Mouse (Mus musculus): ENCODE measurements around the gene Clgn.
A peak's percentile ranks its signal among the peaks of the same experiment; 100 is the strongest.

Clgn gene

GRCm38 (mm10) chr8:83389316-83390005, at the start of gene Clgn:
TSS of gene Clgn (plus strand) at chr8:83389867.
- peak; percentile 88 for DNase-seq (ENCODE audit: low read depth, low spot score)

DNA sequence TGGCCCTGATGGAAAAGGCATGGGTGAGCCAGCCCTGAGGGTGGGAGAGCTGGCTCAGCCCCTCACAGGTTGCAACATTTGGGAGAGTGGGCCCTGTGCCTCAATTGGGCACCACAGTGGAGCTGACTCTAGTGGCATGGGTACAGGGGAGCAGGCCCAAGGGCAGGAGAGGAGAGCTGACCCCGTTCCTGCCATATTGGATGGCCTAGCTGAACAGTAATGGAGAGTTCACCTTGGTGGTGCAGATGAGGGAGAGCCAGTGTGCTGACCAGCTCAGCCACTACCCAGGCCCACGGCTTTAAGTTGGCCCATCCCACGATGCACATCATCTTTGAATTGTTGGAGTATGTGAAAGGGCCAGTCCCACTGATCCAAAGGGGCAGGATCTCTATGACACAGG, 47.6 kb upstream of the Clgn start:
- no peak for DNase-seq (ENCODE audit: low read depth, low spot score)

GRCm38 (mm10) chr8:83342693-83343092, 47.0 kb upstream of the Clgn start:
- peak; percentile 22 for DNase-seq (ENCODE audit: low read depth, low spot score)

GRCm38 (mm10) chr8:83348263-83348662, 41.4 kb upstream of the Clgn start, which contains the start of gene Mgat4d:
TSS of gene Mgat4d (plus strand) at chr8:83348471.
- no peak for DNase-seq (ENCODE audit: low read depth, low spot score)

DNA sequence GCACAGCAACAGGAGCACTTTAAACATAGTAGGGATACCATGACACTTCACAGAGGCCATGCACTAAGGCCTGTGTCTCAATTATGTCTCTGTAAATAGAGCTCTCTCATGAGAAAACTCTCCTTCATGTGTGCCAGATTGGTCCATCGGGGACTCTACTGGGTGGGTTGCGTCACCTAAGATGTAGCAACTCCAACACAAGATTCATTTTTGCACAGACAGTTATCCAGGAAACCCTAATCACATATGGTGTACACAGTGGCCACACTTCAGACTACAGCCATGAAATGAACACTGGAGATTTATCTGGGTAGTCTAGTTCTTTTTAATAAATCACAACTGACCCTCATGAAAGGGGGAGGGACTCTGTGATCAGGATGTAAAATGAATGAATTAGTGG, 38.4 kb upstream of the Clgn start:
- no peak for DNase-seq (ENCODE audit: low read depth, low spot score)

DNA sequence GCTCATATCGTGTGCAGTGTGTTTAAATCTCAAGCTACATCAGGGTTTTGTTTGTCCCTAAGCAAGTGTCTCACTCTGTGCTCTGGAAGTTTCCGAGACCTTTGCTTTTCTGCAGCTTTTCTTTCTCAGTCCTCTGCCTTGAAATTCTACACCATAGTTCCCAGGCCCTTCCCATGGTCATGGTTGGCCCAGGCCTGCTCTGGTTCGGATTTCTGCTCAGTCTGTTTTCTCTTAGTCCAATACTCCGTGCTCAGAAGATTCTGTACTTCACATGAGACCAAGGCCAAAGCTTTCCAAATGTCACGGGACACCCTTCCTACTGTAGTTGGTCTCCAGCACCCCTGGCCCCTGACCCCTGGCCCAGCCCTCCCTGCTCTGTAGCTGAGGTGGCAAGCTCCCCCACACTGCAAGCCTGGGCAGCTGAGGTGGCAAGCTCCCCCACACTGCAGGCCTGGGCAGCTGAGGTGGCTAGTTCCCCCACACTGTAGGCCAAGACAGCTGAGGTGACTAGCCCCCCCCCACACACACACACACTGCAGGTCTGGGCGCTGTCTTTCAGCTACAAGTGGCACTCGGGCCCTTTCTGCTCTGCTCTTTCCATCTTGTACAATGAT, 26.4 kb upstream of the Clgn start:
- peak; percentile 41 for DNase-seq (ENCODE audit: low read depth, low spot score)

- no peak for DNase-seq (ENCODE audit: low read depth, low spot score)
Measured at GRCm38 (mm10) chr8:83377231-83377630, 12.4 kb upstream of the Clgn start.

GRCm38 (mm10) chr8:83380141-83380540, 9.5 kb upstream of the Clgn start:
- no peak for DNase-seq (ENCODE audit: low read depth, low spot score)

DNA sequence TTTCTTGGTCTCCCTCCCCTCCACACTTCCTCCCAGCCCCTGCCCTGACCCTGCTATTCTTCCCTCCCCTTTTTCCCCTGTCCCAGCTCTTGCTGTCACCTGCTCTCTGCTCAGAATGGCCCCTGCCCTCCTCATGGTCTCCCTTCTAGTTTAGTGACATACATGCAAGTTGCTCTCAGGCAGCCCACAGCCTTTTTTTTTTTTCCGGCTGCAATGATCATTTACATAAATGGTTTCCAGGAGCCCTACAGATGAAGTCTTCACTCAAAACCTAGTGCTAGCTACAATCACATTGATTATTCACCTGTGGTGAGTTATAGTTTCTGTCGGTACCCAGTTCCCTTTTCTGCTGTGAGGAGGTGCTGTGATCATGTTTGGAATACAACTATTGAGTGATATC, 8.7 kb upstream of the Clgn start:
- no peak for DNase-seq (ENCODE audit: low read depth, low spot score)

- DNase-seq (ENCODE audit: low read depth, low spot score): no peak
Measured at GRCm38 (mm10) chr8:83382850-83383249, 6.8 kb upstream of the Clgn start.

DNA sequence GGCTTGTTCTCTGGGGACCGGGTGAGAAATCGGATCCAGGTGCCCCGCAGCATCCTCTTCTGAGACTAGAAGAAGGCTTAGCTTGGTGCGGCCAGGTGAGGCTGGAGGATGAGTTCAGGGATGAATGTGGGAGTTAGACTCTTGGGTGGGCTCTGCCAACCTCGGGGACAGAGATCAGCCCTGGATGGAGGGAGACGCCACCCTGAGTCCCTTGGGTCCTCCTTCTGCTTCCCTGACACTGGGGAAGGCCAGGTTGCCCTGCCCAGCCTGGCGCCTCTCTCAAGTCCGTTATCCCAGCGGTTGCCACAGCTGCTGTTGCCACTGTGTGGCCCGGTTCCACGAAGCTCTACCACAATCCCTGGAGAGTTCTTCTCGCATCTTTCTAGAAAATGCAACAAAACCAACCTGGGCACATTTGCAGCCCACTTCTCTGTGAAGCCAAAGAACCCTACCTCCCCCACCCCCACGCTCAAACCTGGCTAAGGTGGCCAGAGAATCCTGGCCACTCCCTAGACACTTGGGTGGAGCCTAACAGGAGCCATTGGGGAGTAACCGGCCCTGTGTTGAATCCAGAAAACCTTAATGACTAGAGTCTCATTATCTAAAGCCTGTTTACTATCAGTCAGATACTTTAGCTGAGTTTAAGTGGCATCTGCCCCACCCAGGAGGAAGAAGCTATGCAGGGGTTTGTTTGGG, 487 bp downstream of the Clgn start:
- DNase-seq (ENCODE audit: low read depth, low spot score): no peak

- no peak for DNase-seq (ENCODE audit: low read depth, low spot score)
Measured at GRCm38 (mm10) chr8:83392521-83392920, 2.9 kb downstream of the Clgn start.

DNA sequence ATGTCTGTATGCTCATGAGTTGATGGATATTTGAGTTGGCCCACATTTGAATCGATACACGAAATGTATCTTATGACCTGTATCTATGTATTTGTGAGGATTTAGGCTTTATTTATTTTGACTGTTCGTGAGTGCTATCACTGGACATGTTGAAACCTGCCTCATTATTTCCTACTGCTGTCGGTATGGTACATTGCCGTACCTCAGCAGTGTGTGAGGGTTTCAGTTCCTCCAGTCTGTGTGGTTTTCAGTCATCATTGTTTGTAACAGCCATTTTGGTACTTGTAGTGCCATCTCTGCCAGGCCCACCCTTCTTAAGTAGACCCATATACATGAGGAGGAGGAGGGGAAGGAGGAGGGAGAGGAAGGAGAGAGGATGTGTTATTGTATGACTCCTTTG, 4.7 kb downstream of the Clgn start:
- no peak for DNase-seq (ENCODE audit: low read depth, low spot score)

- no peak for DNase-seq (ENCODE audit: low read depth, low spot score)
Measured at GRCm38 (mm10) chr8:83396680-83397079, 7.0 kb downstream of the Clgn start.

DNA sequence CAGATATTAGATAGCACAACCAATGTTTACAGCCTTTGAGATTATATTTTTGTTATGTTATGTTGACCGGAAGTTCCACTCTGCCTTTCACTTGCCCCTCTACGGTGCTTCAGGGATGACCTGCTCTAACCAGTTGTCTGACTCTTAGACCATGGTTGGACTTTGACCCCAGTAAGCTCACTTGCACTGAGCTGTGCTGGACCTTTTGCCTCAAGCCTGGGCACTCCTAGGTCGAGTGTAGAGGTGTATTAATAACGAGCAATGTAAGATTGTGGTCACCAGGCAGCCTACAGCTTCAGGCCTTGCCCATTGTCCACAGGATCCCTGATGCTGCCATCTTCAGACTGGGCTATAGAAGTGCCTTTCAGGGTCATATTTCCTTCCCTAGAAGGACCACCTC, 8.1 kb downstream of the Clgn start:
- no peak for DNase-seq (ENCODE audit: low read depth, low spot score)

- no peak for DNase-seq (ENCODE audit: low read depth, low spot score)
Measured at GRCm38 (mm10) chr8:83405548-83405947, 15.9 kb downstream of the Clgn start.

DNA sequence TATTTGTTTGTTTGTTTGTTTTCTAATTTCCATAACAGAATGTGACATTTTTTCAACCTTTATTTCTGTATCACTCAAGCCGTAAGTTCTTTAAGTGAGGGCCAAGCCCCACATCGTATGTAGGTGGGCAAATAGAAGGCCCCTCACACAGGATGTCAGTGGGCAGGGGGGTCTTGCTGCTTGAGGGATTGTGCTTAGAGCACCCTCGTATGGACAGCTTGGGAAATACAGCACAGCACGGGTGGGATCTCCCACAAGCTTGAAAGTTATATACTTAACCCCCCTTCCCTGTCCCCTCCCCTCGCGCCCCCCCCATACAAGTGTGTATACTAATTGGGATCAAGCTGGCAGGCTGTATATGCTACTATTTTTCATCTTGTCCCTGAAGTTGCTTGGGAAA, 17.2 kb downstream of the Clgn start:
- peak; percentile 82 for DNase-seq (ENCODE audit: low read depth, low spot score)

DNA sequence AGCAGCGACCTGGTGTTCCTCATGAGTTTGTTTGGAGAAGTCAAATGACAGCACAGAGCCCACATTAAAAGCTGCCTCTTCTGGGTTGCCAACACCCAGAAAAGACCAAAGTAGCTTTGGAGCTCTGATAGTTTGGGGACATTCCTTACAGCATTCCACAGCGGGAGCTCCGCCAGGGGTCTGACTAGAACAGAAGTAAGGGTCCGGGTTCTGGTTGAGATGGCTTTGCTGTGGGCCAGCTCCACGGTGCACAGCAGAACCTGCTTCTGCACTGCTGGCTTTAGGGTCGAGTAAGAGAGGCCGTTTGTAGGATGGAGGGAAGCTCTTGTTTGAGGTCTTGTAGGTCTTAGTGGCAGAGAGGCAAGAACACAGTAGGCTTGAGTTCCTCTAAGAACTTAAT, 18.8 kb downstream of the Clgn start:
- DNase-seq (ENCODE audit: low read depth, low spot score): no peak

GRCm38 (mm10) chr8:83416878-83417277, 27.2 kb downstream of the Clgn start:
- no peak for DNase-seq (ENCODE audit: low read depth, low spot score)

GRCm38 (mm10) chr8:83417970-83418369, 28.3 kb downstream of the Clgn start:
- no peak for DNase-seq (ENCODE audit: low read depth, low spot score)

- DNase-seq (ENCODE audit: low read depth, low spot score): no peak
Measured at GRCm38 (mm10) chr8:83418805-83419516, 29.3 kb downstream of the Clgn start.

DNA sequence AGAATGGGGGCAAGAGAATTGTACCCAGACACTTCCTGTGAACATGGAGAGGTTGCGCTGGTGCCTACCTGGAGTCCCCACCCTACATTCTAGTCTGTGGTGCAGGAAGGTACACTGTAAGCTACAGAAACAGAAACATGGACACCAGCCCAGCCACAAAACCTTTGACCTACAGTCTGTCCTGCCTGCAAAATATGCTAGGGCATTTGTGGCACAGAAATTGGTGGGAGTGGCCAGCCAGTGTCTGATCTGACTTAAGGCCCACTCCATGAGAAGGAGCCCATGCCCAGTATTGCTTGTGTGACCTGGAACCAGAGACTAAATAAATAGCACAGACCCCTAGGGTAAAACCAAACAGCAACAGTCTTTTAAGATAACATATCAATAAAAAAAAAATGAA, 31.7 kb downstream of the Clgn start:
- no peak for DNase-seq (ENCODE audit: low read depth, low spot score)
